Mouse (Mus musculus): ENCODE results near the gene Praf2.

DNA sequence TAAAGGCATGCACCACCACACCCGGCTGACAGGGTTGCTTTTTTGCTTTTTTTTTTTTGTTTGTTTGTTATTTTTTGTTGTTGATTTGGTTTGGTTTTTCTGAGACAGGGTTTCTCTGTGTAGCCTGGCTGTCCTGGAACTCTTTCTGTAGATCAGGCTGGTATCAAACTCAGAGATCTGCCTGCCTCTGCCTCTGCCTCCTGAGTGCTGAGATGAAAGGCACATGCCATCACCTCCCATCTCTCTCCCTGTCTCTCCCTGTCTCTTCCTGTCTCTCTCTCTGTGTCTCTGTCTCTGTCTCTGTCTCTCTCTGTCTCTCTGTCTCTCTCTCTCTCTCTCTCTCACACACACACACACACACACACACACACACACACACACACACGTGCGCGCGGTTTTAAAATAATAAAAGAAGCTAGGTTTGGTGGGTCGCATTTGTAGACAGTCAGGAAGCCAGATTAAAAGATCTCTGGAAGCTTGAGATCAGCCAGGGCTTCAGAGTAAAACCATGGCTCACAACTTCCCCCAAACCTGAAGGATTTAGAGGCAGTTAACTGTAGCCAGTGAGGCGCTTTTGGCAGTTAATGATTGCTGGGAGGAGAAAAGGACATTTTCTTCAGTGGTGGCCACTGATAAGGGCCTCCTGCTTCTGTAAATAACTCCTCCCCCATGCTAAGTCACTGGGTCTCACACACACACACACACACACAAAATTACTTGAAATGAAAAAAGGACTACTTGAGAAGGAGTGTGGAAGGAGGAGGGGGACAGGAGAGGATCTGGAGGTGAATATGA lies 50.4 kb downstream of the Praf2 start:
- TF ChIP-seq CTCF (IDR thresholded peaks at IDR 0.05; ENCODE audit: extremely low read depth, insufficient read depth, insufficient read length, insufficient replicate concordance): no peak
- TF ChIP-seq POLR2A (IDR thresholded peaks at IDR 0.05; ENCODE audit: low read depth, low read length): no peak
